Mouse (Mus musculus) stomach, postnatal 0 days (tissue): Measurements from ENCODE around the gene Sugct.

Experiments
- CTCF ChIP-seq: IDR thresholded peaks from 2 replicates; pipeline ENCODE4 v1.5.1; 2016; ENCODE audit warnings: antibody characterized with exemption, low read depth, mild to moderate bottlenecking, moderate library complexity
- EP300 ChIP-seq: optimal IDR thresholded peaks from 2 replicates; pipeline ENCODE3; 2016; ENCODE audit warnings: antibody characterized with exemption

- no peak for TF ChIP-seq CTCF
- TF ChIP-seq EP300, result no peak
These were observed 359.3 kb downstream of the Sugct start for GRCm38 (mm10) chr13:17335885-17336540.
